Mouse (Mus musculus): ENCODE measurements at regions not wholly inside any gene's neighbourhood (a gene's known extent, or its start where the extent isn't known, plus 50 kb on each side); places are given as distances from the start of the nearest gene placed in this dataset.

DNA sequence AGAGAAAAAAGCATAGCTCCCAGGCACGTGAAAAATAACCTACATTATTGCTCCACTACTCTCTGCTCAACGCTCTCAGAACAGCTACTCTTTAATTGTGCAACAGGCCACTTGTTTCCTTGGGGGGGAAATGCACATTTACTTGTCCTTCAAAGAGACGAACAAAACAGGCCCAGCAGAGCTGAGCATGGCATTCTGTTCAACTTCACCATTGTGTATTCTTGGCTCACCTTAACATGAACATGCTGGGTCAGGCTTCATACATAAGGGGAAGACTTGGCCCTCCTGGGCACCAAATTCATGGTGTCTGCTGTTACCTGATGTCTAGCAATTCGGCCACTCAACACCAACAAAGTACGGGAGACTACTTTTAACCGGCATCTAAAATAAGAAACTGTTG lies 618.3 kb downstream of the Ipo11 start:
- TF ChIP-seq EP300 (IDR thresholded peaks at IDR 0.05; ENCODE audit: low read depth) (no peak), CTCF (IDR thresholded peaks at IDR 0.05; ENCODE audit: low read depth) (no peak)

Data from liver, embryonic 14.5 days (tissue).